Mouse (Mus musculus) cerebellum, adult 18-20 months (tissue): ENCODE measurements around the gene Gm2696.
"Not testable (repeated sequence)": the region's sequence is repeated elsewhere in the genome, so short reads cannot be mapped to it uniquely, and the experiment has no call there.

Experiments used
- DNase-seq, 2 experiments: peaks; one replicate each; pipeline ENCODE4 v3.0.0; 2021

The Gm2696 gene

GRCm38 (mm10) chr10:77814382-77814781 lies at the start of gene Gm2696:
TSS of gene Gm2696 (plus strand) at chr10:77814682.
- no peak for DNase-seq

- DNase-seq, result no peak
Measured at GRCm38 (mm10) chr10:77769727-77770126, 44.8 kb upstream of the Gm2696 start.

- not testable (repeated sequence) for DNase-seq
Measured at GRCm38 (mm10) chr10:77771225-77771624, 43.3 kb upstream of the Gm2696 start, which contains the start of gene Gm3238. TSS of gene Gm3238 (minus strand) at chr10:77771325.

GRCm38 (mm10) chr10:77772142-77772541 lies 42.3 kb upstream of the Gm2696 start:
- not testable (repeated sequence) for DNase-seq

GRCm38 (mm10) chr10:77776844-77777243 lies 37.6 kb upstream of the Gm2696 start, which contains the start of gene Gm7138:
TSS of gene Gm7138 (minus strand) at chr10:77776944.
- DNase-seq, result not testable (repeated sequence)

- DNase-seq, result not testable (repeated sequence)
Measured at GRCm38 (mm10) chr10:77782442-77782841, 32.0 kb upstream of the Gm2696 start, which contains the start of gene Gm3250. TSS of gene Gm3250 (minus strand) at chr10:77782542.

GRCm38 (mm10) chr10:77783396-77783795 lies 31.1 kb upstream of the Gm2696 start:
- not testable (repeated sequence) for DNase-seq

- DNase-seq, result not testable (repeated sequence)
Measured at GRCm38 (mm10) chr10:77787876-77788275, 26.6 kb upstream of the Gm2696 start, which contains the start of gene Gm7137. TSS of gene Gm7137 (minus strand) at chr10:77788200.

GRCm38 (mm10) chr10:77788621-77789020 lies 25.9 kb upstream of the Gm2696 start:
- DNase-seq, result no peak

GRCm38 (mm10) chr10:77794976-77795375 lies 19.5 kb upstream of the Gm2696 start, which contains the start of gene Gm9639:
TSS of gene Gm9639 (minus strand) at chr10:77795076.
- no peak for DNase-seq

- DNase-seq, result no peak
Measured at GRCm38 (mm10) chr10:77797677-77798076, 16.8 kb upstream of the Gm2696 start.

GRCm38 (mm10) chr10:77798164-77798920 lies 16.1 kb upstream of the Gm2696 start:
- peak in 1 of 2 experiments; percentile 10 for DNase-seq

- no peak for DNase-seq
Measured at GRCm38 (mm10) chr10:77798921-77799508, 15.5 kb upstream of the Gm2696 start, which contains the start of gene Gm19668. TSS of gene Gm19668 (minus strand) at chr10:77799133.

- DNase-seq, result no peak
Measured at GRCm38 (mm10) chr10:77804095-77804494, 10.4 kb upstream of the Gm2696 start.

- no peak for DNase-seq
Measured at GRCm38 (mm10) chr10:77811743-77812142, 2.7 kb upstream of the Gm2696 start, which contains the start of gene Gm9507. TSS of gene Gm9507 (minus strand) at chr10:77811843.

- no peak for DNase-seq
Measured at GRCm38 (mm10) chr10:77815514-77815913, 1.0 kb downstream of the Gm2696 start.

- DNase-seq, result no peak
Measured at GRCm38 (mm10) chr10:77818523-77818922, 4.0 kb downstream of the Gm2696 start.

GRCm38 (mm10) chr10:77819203-77819602 lies 4.7 kb downstream of the Gm2696 start:
- DNase-seq, result no peak

- DNase-seq, result no peak
Measured at GRCm38 (mm10) chr10:77826951-77827350, 12.5 kb downstream of the Gm2696 start, which contains the start of gene Krtap10-4. TSS of gene Krtap10-4 (minus strand) at chr10:77827095.

- DNase-seq, result no peak
Measured at GRCm38 (mm10) chr10:77835647-77836046, 21.2 kb downstream of the Gm2696 start, which contains the start of gene Krtap10-10. TSS of gene Krtap10-10 (plus strand) at chr10:77835947.

GRCm38 (mm10) chr10:77839006-77839405 lies 24.5 kb downstream of the Gm2696 start:
- no peak for DNase-seq

GRCm38 (mm10) chr10:77846503-77846902 lies 32.0 kb downstream of the Gm2696 start, which contains the start of gene Gm36176:
TSS of gene Gm36176 (plus strand) at chr10:77846803.
- DNase-seq, result no peak

GRCm38 (mm10) chr10:77846961-77847360 lies 32.5 kb downstream of the Gm2696 start:
- DNase-seq, result peak; percentile 18 to 33
